Mouse (Mus musculus): ENCODE results near the gene Dgcr8. TPM values are rescaled to one million over a fixed set of nuclear protein-coding genes. Genes with fewer than 3 reads are reported as not detected.

Dgcr8 gene
- polyA plus RNA-seq, 1 experiment from 2014 or later, result 24.2 TPM

DNA sequence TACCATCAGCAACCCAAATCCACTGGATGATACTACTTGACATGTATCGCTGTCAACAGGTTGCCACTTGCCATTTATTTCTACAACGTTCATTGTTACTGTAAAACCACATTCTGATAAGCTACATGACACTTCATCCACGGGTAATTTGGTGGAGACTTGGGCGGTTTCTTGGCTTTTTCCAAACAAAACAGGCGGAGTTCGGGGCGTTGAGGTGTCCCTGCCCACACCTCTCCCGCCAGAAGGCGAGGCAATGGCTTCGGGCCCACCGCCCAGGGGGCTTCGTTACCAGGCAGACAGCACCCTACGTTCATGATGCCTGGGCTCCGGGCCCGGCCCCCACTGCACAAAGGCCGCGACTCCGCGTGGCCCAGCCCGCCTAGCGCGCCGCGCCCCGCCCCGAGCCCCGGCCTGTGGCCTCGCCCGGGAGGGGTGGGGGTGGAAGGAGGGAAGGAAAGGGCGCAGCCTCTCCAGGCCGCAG, 425 bp downstream of the Dgcr8 start:
- POLR2A ChIA-PET, result no interaction called here
- no peaks in the 10 kb centered on the region for H3K27me3 ChIP-seq
- CTCF ChIA-PET, result no interaction called here
- DNase-seq (ENCODE audit: low read depth, low spot score) (no peak), ATAC-seq (peak; percentile 85)
- no peak for TF ChIP-seq CTCF (IDR thresholded peaks at IDR 0.05)
- in situ Hi-C loops (cut with MboI; ENCODE audit: low pct_unique_long_range_greater_than_20kb), result no loop called here

DNA sequence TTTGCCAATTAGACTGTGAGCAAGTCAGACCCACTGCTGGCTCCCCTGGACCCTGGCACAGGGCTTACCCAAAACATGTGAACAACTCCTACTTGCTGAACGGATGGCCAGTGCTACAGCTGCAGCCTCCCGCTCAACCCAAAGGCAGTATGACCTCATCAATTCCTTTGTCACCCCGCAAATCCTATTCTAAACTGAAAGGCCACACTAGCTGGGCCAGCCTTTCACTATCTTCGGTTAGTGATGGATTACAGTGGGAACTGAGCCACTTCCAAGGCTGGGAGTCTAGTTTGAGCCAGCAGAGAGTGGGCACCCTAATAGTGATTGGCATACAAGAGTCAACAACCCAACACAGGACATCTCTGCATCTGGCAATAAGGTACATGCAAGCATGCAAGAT, 880 bp downstream of the Dgcr8 start:
- no peak for TF ChIP-seq CTCF (IDR thresholded peaks at IDR 0.05)
- ChIA-PET CTCF (no interaction called here), POLR2A (no interaction called here)
- H3K27me3 ChIP-seq, result no peaks in the 10 kb centered on the region
- in situ Hi-C loops (cut with MboI; ENCODE audit: low pct_unique_long_range_greater_than_20kb), result no loop called here
- DNase-seq (ENCODE audit: low read depth, low spot score), result no peak
- no peak for ATAC-seq

DNA sequence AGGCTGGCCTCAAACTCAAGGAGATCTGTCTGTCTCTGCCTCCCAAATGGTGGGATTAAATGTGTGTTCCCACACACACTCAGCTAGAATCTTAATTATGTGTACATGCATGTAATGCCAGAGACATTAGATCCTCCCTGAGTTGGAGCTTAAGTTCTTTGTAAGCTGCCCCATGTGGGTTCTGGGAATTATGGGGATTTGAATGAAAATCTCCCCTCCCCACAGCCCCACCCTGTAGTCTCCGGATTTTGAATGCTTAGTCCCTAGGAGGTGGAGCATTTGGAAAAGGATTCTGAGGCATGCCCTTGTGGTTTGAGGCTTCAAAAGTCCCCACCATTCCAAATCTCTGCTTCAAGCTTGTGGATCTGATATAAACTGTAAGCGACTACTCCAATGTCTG, 13.9 kb downstream of the Dgcr8 start:
- ATAC-seq (no peak), DNase-seq (ENCODE audit: low read depth, low spot score) (no peak)
- POLR2A ChIA-PET, result no interaction called here
- CTCF ChIA-PET, result interaction anchor here (1.3 to 3.1 kb wide), 2 partner anchors 9 to 12 kb away, joined by 5 to 11 read pairs; no protein-coding TSS in a partner anchor
- no peak for TF ChIP-seq CTCF (IDR thresholded peaks at IDR 0.05)
- no peaks in the 10 kb centered on the region for H3K27me3 ChIP-seq
- in situ Hi-C loops (cut with MboI; ENCODE audit: low pct_unique_long_range_greater_than_20kb), result no loop called here

DNA sequence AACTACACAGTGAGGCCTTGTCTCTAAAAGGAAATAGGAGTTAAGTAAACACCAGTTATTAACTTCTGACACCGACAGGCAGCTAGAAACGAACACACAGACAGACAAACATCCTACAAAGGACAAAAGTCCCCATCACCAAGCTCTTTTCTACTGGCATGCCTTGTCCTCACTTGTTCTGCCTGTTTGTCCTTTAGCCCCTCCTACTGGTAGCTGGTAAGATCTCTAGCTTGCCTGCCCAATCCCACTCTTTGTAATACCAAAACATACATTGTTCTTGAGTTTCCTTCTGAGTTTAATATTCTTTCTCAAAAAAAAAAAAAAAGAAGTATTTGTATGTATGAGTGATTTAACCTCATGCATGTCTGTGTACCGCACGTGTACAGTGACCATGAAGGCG, 20.9 kb downstream of the Dgcr8 start:
- in situ Hi-C loops (cut with MboI; ENCODE audit: low pct_unique_long_range_greater_than_20kb), result no loop called here
- POLR2A ChIA-PET, result no interaction called here
- ATAC-seq, result no peak
- no peak for DNase-seq (ENCODE audit: low read depth, low spot score)
- CTCF ChIA-PET, result interaction anchor here (0.7 to 1.4 kb wide), 3 partner anchors 15 to 51 kb away, joined by 3 to 7 read pairs (median 3); no protein-coding TSS in a partner anchor
- H3K27me3 ChIP-seq, result no peaks in the 10 kb centered on the region
- TF ChIP-seq CTCF (IDR thresholded peaks at IDR 0.05), result peak; percentile 46

DNA sequence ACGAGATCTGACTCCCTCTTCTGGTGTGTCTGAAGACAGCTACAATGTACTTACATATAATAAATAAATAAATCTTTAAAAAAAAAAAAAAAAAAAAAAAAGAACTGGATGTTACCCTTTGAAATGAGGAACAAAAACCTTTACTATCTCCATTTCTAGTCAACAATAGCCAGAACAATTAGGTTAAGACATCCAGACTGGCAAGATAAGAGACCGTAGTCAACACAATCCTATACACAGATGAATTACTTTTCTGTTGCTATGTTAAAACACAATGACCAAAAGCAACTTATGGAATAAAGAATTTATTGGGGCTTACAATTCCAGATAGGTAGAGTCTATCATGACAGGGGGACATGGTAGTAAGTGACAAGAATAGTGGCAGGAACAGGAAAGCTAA, 24.0 kb downstream of the Dgcr8 start:
- no peak for ATAC-seq
- ChIA-PET POLR2A (no interaction called here), CTCF (no interaction called here)
- TF ChIP-seq CTCF (IDR thresholded peaks at IDR 0.05), result no peak
- in situ Hi-C loops (cut with MboI; ENCODE audit: low pct_unique_long_range_greater_than_20kb), result no loop called here
- no peaks in the 10 kb centered on the region for H3K27me3 ChIP-seq
- no peak for DNase-seq (ENCODE audit: low read depth, low spot score)

DNA sequence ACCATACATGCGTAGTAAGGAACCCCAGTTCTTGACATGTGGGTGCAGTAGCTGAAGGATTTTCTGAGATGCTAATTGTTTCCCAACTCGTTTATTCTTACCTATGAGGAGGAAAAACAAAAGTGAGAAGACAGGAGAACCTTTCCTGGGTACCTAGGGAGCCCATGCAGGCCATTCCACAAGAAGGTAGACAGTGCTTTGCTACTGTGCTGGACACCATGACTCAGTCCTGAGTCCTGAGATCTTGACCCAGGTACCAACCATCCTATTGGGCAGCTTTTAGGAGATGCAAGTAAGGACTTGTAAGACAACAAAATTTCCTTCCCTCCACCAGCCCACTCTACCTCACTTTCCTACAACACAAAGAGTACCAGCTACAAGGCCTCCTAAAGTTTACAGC, 30.8 kb downstream of the Dgcr8 start, which contains the start of gene Gm49776:
Gene Gm49776, minus strand, starts transcription at position 101 of the 400 bp plus-strand sequence.
- ChIA-PET CTCF (interaction anchor here (1.0 kb wide), 1 partner anchor 11 kb away, joined by 3 read pairs; no protein-coding TSS in a partner anchor), POLR2A (interaction anchor here (0.7 kb wide), 1 partner anchor 184 kb away, joined by 3 read pairs; no protein-coding TSS in a partner anchor)
- in situ Hi-C loops (cut with MboI; ENCODE audit: low pct_unique_long_range_greater_than_20kb), result no loop called here
- H3K27me3 ChIP-seq, result no peaks in the 10 kb centered on the region
- DNase-seq (ENCODE audit: low read depth, low spot score) (no peak), ATAC-seq (no peak)
- no peak for TF ChIP-seq CTCF (IDR thresholded peaks at IDR 0.05)

DNA sequence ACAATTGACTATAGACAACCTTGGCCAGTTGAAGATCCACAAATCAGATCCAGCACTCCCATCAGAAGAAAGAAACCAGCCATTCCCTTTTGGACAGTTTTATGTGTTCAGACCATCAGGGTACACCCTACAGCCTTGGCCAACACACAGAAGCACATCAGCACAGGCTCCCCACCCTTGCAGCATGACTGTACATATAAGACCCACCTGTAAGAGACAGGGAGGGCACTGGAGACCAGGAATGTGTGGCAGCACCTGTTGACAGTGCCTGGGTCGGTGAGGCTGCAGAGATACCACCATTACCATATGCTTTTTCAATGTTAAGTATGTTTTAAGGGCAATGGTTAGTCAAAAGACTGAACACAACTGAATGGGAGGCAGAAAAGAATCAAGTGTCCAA, 35.2 kb downstream of the Dgcr8 start:
- in situ Hi-C loops (cut with MboI; ENCODE audit: low pct_unique_long_range_greater_than_20kb), result no loop called here
- POLR2A ChIA-PET, result interaction anchor here (1.1 kb wide), 1 partner anchor 8 kb away, joined by 4 read pairs; no protein-coding TSS in a partner anchor
- ATAC-seq (no peak), DNase-seq (ENCODE audit: low read depth, low spot score) (no peak)
- H3K27me3 ChIP-seq, result no peaks in the 10 kb centered on the region
- CTCF ChIA-PET, result no interaction called here
- no peak for TF ChIP-seq CTCF (IDR thresholded peaks at IDR 0.05)

DNA sequence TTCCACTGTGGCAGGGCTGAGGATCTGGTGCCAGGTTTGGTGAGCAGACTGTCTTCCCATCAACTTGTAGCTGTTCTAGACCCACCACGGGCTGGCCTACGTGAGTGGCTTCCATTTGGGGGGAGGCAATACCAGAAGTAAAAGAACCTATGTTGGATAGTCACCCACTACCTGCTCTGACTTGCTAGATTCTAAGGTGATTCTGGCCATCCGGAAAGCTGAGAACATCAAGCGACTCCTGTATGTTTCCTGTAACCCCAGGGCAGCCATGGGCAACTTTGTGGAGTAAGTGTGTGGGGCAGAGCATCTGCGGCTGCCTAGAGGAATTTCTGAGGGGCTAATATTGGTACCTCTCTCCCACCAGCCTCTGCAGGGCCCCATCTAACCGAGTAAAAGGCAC, 36.3 kb downstream of the Dgcr8 start:
- ATAC-seq, result no peak
- POLR2A ChIA-PET, result no interaction called here
- no peaks in the 10 kb centered on the region for H3K27me3 ChIP-seq
- TF ChIP-seq CTCF (IDR thresholded peaks at IDR 0.05), result no peak
- CTCF ChIA-PET, result interaction anchor here (0.8 kb wide), 1 partner anchor 15 kb away, joined by 3 read pairs; no protein-coding TSS in a partner anchor
- DNase-seq (ENCODE audit: low read depth, low spot score), result no peak
- in situ Hi-C loops (cut with MboI; ENCODE audit: low pct_unique_long_range_greater_than_20kb), result no loop called here

DNA sequence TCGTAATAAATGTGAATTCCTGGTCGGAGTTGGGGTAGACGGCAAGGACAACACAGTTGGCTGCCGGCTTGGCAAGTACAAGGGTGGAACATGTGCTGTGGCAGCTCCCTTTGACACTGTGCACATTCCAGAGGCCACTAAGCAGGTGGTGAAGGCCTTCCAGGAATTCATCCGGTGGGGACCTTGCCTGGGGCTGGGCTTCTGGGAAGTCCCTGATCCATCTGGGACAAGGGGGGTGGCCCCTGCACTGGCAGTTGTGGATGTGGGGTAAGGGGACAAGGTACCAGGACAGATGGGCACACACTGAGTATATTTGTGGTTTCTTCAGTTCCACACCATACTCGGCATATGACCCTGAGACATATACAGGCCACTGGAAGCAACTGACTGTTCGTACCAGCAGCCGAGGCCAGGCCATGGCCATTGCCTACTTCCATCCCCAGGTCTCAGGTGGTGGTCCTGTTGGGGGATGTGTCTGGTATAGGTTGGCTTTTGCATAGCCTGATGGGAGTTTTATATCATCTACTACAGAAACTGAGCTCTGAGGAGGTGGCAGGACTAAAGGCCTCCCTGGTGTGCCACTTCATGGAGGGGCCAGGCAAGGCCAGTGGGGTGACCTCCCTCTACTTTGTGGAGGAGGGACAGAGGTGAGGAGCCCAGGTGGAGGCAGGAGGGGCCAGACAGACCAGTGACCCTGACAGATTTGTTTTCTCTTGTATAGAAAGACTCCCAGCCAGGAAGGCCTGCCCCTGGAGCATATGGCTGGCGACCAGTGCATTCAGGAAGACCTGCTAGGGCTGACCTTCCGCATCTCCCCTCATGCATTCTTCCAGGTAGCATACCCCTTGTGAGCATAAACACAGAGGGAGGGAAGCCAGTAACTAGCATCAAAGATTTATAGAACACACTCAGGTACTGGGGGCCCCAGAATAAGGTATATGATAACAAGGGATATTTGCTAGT, 37.9 kb downstream of the Dgcr8 start:
- DNase-seq (ENCODE audit: low read depth, low spot score), result no peak
- ChIA-PET POLR2A (no interaction called here), CTCF (no interaction called here)
- ATAC-seq, result no peak
- TF ChIP-seq CTCF (IDR thresholded peaks at IDR 0.05), result no peak
- H3K27me3 ChIP-seq, result no peaks in the 10 kb centered on the region
- in situ Hi-C loops (cut with MboI; ENCODE audit: low pct_unique_long_range_greater_than_20kb), result no loop called here

DNA sequence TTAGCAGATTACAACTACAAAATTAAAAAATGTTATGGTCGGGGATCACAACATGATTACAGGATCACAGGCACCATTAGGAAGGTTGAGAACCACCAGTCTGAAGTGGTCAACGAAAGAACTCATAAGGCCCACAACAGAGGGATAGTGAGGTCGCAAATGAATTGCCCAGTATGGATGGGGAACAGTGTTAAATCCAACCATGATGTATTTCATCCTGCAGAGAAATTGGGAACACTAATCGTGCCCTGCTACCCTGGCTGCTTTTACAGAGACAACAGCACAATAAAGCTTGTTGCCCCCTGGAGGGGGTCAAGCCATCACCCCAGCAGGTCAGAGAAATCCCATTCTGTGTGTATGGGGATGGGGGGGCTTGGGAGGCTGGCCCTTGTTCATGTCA, 38.8 kb downstream of the Dgcr8 start:
- in situ Hi-C loops (cut with MboI; ENCODE audit: low pct_unique_long_range_greater_than_20kb), result no loop called here
- no peaks in the 10 kb centered on the region for H3K27me3 ChIP-seq
- ATAC-seq (no peak), DNase-seq (ENCODE audit: low read depth, low spot score) (no peak)
- CTCF ChIA-PET, result no interaction called here
- no peak for TF ChIP-seq CTCF (IDR thresholded peaks at IDR 0.05)
- POLR2A ChIA-PET, result no interaction called here

DNA sequence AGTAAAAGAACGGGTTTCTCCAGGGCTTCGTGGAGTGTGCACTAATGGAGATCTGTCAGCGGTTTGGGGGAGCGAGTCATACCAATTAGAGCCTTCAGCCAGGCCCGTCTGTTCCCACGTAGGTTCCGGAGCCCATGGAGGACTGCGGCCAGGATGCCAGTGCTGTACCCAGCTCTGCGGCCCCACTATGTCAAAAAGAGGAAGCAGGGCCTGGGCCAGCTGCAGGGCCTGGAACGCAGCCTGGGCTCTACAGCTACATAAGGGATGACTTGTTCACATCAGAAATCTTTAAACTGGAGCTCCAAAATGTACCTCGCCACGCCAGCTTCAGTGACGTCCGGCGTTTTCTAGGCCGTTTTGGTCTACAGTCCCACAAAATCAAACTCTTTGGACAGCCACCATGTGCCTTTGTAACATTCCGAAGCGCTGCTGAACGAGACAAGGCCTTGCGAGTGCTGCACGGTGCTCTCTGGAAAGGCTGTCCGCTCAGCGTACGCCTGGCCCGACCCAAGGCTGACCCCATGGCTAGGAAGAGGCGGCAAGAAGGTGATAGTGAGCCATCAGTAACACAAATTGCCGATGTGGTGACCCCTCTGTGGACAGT, 39.6 kb downstream of the Dgcr8 start:
- no peak for TF ChIP-seq CTCF (IDR thresholded peaks at IDR 0.05)
- ATAC-seq (no peak), DNase-seq (ENCODE audit: low read depth, low spot score) (no peak)
- H3K27me3 ChIP-seq, result no peaks in the 10 kb centered on the region
- POLR2A ChIA-PET, result interaction anchor here (0.7 kb wide), 1 partner anchor 132 kb away, joined by 3 read pairs; no protein-coding TSS in a partner anchor
- in situ Hi-C loops (cut with MboI; ENCODE audit: low pct_unique_long_range_greater_than_20kb), result no loop called here
- CTCF ChIA-PET, result no interaction called here
